Mouse (Mus musculus) hindbrain, postnatal 0 days (tissue): ENCODE measurements around the gene Arid5b. TPM values are rescaled to one million over a fixed set of nuclear protein-coding genes. Genes with fewer than 3 reads are reported as not detected.

Experiments
- ATAC-seq: fragments of 200-750 bp; cut with Nextera tagmentation; 2 replicates; pipeline ENCODE4 v1.8.0; 2017; ENCODE audit warnings: mild to moderate bottlenecking, moderate TSS enrichment, moderate library complexity
- DNase-seq: peaks from one replicate; pipeline ENCODE4 v3.0.0-alpha.2; 2015; ENCODE audit warnings: low spot score
- H3K27ac ChIP-seq: fragments of 300-500 bp; sonication (generic); 2 replicates; pipeline ENCODE4 v1.5.1; 2014; ENCODE audit warnings: mild to moderate bottlenecking
- H3K27me3 ChIP-seq: fragments of 300-500 bp; sonication (generic); 2 replicates; pipeline ENCODE4 v1.6.1; 2014; ENCODE audit warnings: low read length, mixed read lengths; ENCODE audit not compliant: insufficient read depth
- H3K36me3 ChIP-seq: fragments of 300-500 bp; sonication (generic); 2 replicates; pipeline ENCODE4 v1.6.1; 2014; ENCODE audit warnings: low read length, mixed read lengths; ENCODE audit not compliant: insufficient read depth
- H3K4me1 ChIP-seq: fragments of 300-500 bp; sonication (generic); 2 replicates; pipeline ENCODE4 v1.6.1; 2014; ENCODE audit warnings: antibody characterized with exemption, low read length, mixed read lengths; ENCODE audit not compliant: insufficient read depth
- H3K4me2 ChIP-seq: fragments of 300-500 bp; sonication (generic); 2 replicates; pipeline ENCODE4 v1.6.1; 2014; ENCODE audit warnings: low read depth, mild to moderate bottlenecking, low read length, moderate library complexity, mixed read lengths
- H3K4me3 ChIP-seq: fragments of 300-500 bp; sonication (generic); 2 replicates; pipeline ENCODE4 v1.5.1; 2014; ENCODE audit warnings: low read length
- H3K9ac ChIP-seq: fragments of 300-500 bp; sonication (generic); replicated peaks from 2 replicates; pipeline ENCODE4 v1.6.1; 2014; ENCODE audit warnings: mild to moderate bottlenecking, low read length, moderate library complexity, mixed read lengths
- H3K9me3 ChIP-seq: fragments of 300-500 bp; sonication (generic); 2 replicates; pipeline ENCODE4 v1.6.1; 2016; ENCODE audit warnings: low read length, mixed read lengths
- CTCF ChIP-seq: IDR thresholded peaks from 2 replicates; pipeline ENCODE4 v1.5.1; 2016; ENCODE audit warnings: antibody characterized with exemption, control low read depth, low read depth
- WGBS: fragments of 180-500 bp; shearing (Covaris S2); extraction: QIAGEN DNeasy Blood & Tissue Kit; methylation state at CpG from one replicate; pipeline ENCODE4 v1.1.7; 2014; 5-methylcytosine and 5-hydroxymethylcytosine counted together
- polyA plus RNA-seq: library from polyadenylated mRNA; unstranded; fragments of >200 nt; fragmentation: Nextera tagmentation; extraction: Ambion mirVana; gene quantifications from 2 replicates; pipeline ENCODE4 v1.2.1, GENCODE M21; 2015
- total RNA-seq: library from RNA; depleted of rRNA; stranded (reverse); fragments of >200 nt; gene quantifications from 2 replicates; pipeline ENCODE4 v1.2.3, GENCODE M21; 2014

The Arid5b gene
- total and polyA plus RNA-seq, 2 experiments from 2014 or later: 13.1 to 13.8 TPM

GRCm38 (mm10) chr10:68203860-68204259 lies 74.7 kb downstream of the Arid5b start:
- Histone ChIP-seq H3K9me3 (no peaks in the 10 kb centered on the region), H3K36me3 (peaks cover 5% of the 10 kb centered on the region; the same call in 1 of the 2 replicates), H3K4me2 (no peak overlapping the region), H3K27me3 (no peaks in the 10 kb centered on the region), H3K4me3 (no peak overlapping the region), H3K4me1 (peaks cover 3% of the 10 kb centered on the region; the same call in 1 of the 2 replicates), H3K27ac (no peak overlapping the region), H3K9ac (no peak overlapping the region)
- 92% methylated on average over 7 of the region's 7 CpGs for WGBS
- no peak for TF ChIP-seq CTCF
- DNase-seq (no peak), ATAC-seq (no peak)

- no peak overlapping the region for H3K4me3 ChIP-seq
- WGBS: 47% methylated on average over 11 of the region's 11 CpGs
Observed at GRCm38 (mm10) chr10:68203322-68203721, 75.2 kb downstream of the Arid5b start.

GRCm38 (mm10) chr10:68199440-68199839 lies 79.1 kb downstream of the Arid5b start:
- H3K36me3 ChIP-seq: peaks cover 5% of the 10 kb centered on the region; the same call in 1 of the 2 replicates
- WGBS: 87% methylated on average over 5 of the region's 5 CpGs
- no peaks in the 10 kb centered on the region for H3K4me1 ChIP-seq
- no peaks in the 10 kb centered on the region for H3K27me3 ChIP-seq
- no peak for TF ChIP-seq CTCF
- H3K4me3 ChIP-seq: no peak overlapping the region
- H3K9me3 ChIP-seq: no peaks in the 10 kb centered on the region
- no peak overlapping the region for H3K4me2 ChIP-seq
- ATAC-seq (no peak), DNase-seq (no peak)
- no peak overlapping the region for H3K9ac ChIP-seq
- no peak overlapping the region for H3K27ac ChIP-seq

More at GRCm38 (mm10) chr10:68203322-68203721, 75.2 kb downstream of the Arid5b start:
- Histone ChIP-seq H3K27ac (no peak overlapping the region), H3K36me3 (peaks cover 5% of the 10 kb centered on the region; the same call in 1 of the 2 replicates), H3K9ac (no peak overlapping the region), H3K4me1 (no peaks in the 10 kb centered on the region), H3K4me2 (no peak overlapping the region), H3K9me3 (no peaks in the 10 kb centered on the region), H3K27me3 (no peaks in the 10 kb centered on the region)
- no peak for DNase-seq
- no peak for TF ChIP-seq CTCF
- no peak for ATAC-seq

- no peak for TF ChIP-seq CTCF
- no peak overlapping the region for H3K9ac ChIP-seq
- 0 out of 2 replicates have a peak, but pooled peaks cover 2% of the 10 kb centered on the region for H3K4me1 ChIP-seq
- no peaks in the 10 kb centered on the region for H3K9me3 ChIP-seq
- H3K27ac ChIP-seq: no peak overlapping the region
- H3K4me3 ChIP-seq: no peak overlapping the region
- ATAC-seq (no peak), DNase-seq (no peak)
- no peaks in the 10 kb centered on the region for H3K36me3 ChIP-seq
- WGBS: 70% methylated on average over 9 of the region's 9 CpGs
- no peaks in the 10 kb centered on the region for H3K27me3 ChIP-seq
- H3K4me2 ChIP-seq: no peak overlapping the region
Observed at GRCm38 (mm10) chr10:68196324-68196723, 82.2 kb downstream of the Arid5b start.

GRCm38 (mm10) chr10:68193561-68193960 lies 85.0 kb downstream of the Arid5b start:
- H3K36me3 ChIP-seq: no peaks in the 10 kb centered on the region
- no peaks in the 10 kb centered on the region for H3K27me3 ChIP-seq
- TF ChIP-seq CTCF: no peak
- DNase-seq (no peak), ATAC-seq (no peak)
- H3K4me2 ChIP-seq: no peak overlapping the region
- H3K27ac ChIP-seq: peak overlapping the region; percentile 72; the same call in 1 of the 2 replicates
- 34% methylated on average over 3 of the region's 3 CpGs for WGBS
- H3K4me1 ChIP-seq: 0 out of 2 replicates have a peak, but pooled peaks cover 2% of the 10 kb centered on the region
- H3K4me3 ChIP-seq: no peak overlapping the region
- H3K9ac ChIP-seq: no peak overlapping the region
- no peaks in the 10 kb centered on the region for H3K9me3 ChIP-seq

- no peak overlapping the region for H3K4me3 ChIP-seq
- no peaks in the 10 kb centered on the region for H3K9me3 ChIP-seq
- H3K27me3 ChIP-seq: no peaks in the 10 kb centered on the region
- H3K36me3 ChIP-seq: no peaks in the 10 kb centered on the region
- 0 out of 2 replicates have a peak, but pooled peaks cover 2% of the 10 kb centered on the region for H3K4me1 ChIP-seq
- H3K4me2 ChIP-seq: peak overlapping the region; percentile 17; the same call in 1 of the 2 replicates
- H3K9ac ChIP-seq: no peak overlapping the region; the same call in 1 of the 2 replicates
- TF ChIP-seq CTCF: no peak
- ATAC-seq: peak; percentile 60; the same call in 1 of the 2 replicates
- peak; percentile 45 for DNase-seq
- peak overlapping the region; percentile 72 for H3K27ac ChIP-seq
- 24% methylated on average over 3 of the region's 3 CpGs for WGBS
Observed at GRCm38 (mm10) chr10:68192824-68193255, 85.7 kb downstream of the Arid5b start.

GRCm38 (mm10) chr10:68191691-68192380 lies 86.7 kb downstream of the Arid5b start:
- DNase-seq: peak; percentile 59
- Histone ChIP-seq H3K4me3 (peak overlapping the region; percentile 26), H3K36me3 (no peaks in the 10 kb centered on the region), H3K27me3 (no peaks in the 10 kb centered on the region), H3K9me3 (no peaks in the 10 kb centered on the region), H3K27ac (peak overlapping the region; percentile 56; the same call in 1 of the 2 replicates), H3K4me2 (peak overlapping the region; percentile 54), H3K9ac (no peak overlapping the region), H3K4me1 (0 out of 2 replicates have a peak, but pooled peaks cover 2% of the 10 kb centered on the region)
- WGBS: 12% methylated on average over 13 of the region's 13 CpGs
- no peak for ATAC-seq
- no peak for TF ChIP-seq CTCF
